Mouse (Mus musculus) bone marrow, adult 2 months (tissue): ENCODE measurements at regions not wholly inside any gene's neighbourhood (a gene's known extent, or its start where the extent isn't known, plus 50 kb on each side); places are given as distances from the start of the nearest gene placed in this dataset.

Experiments
- H3K27ac ChIP-seq: fragments of 200-500 bp; 2 replicates; pipeline ENCODE4 v1.5.1; 2012; ENCODE audit warnings: low read depth, mild to moderate bottlenecking, control low read depth, inconsistent platforms, low read length; ENCODE audit not compliant: control insufficient read depth, poor library complexity, insufficient read depth
- H3K4me1 ChIP-seq: fragments of 200-500 bp; 2 replicates; pipeline ENCODE4 v1.6.1; 2011; ENCODE audit warnings: low read length; ENCODE audit not compliant: control insufficient read depth, insufficient read depth
- H3K4me3 ChIP-seq: fragments of 200-500 bp; replicated peaks from 2 replicates; pipeline ENCODE3; 2011; ENCODE audit warnings: mild to moderate bottlenecking, low read depth, low read length, control low read depth; ENCODE audit not compliant: control insufficient read depth
- CTCF ChIP-seq: fragments of 200-500 bp; IDR thresholded peaks from 2 replicates; pipeline ENCODE4 v1.5.1; 2011; ENCODE audit warnings: low read length, control low read depth; ENCODE audit not compliant: control insufficient read depth, insufficient read depth
- POLR2A ChIP-seq: fragments of 200-500 bp; IDR thresholded peaks from 2 replicates; pipeline ENCODE4 v1.6.1; 2011; ENCODE audit warnings: low read depth, mild to moderate bottlenecking, control low read depth, low read length, borderline replicate concordance; ENCODE audit not compliant: control insufficient read depth
- WGBS: fragments of 180-500 bp; shearing (Covaris S2); methylation state at CpG from one replicate; pipeline ENCODE4 v1.1.7; 2018; 5-methylcytosine and 5-hydroxymethylcytosine counted together

- Histone ChIP-seq H3K27ac (no peak overlapping the region), H3K4me3 (no peak overlapping the region), H3K4me1 (no peaks in the 10 kb centered on the region)
- no peak for TF ChIP-seq CTCF
- no peak for TF ChIP-seq POLR2A
- WGBS: 87% methylated on average over 30 of the region's 30 CpGs
Measured at GRCm38 (mm10) chr3:51169150-51169925, 54.9 kb upstream of the Noct start.

GRCm38 (mm10) chr3:51170225-51170852 is 53.9 kb upstream of the Noct start:
- no peak overlapping the region for H3K27ac ChIP-seq
- TF ChIP-seq POLR2A (no peak), CTCF (peak; percentile 98)
- no peak overlapping the region for H3K4me3 ChIP-seq
- WGBS: 34% methylated on average over 19 of the region's 19 CpGs
- H3K4me1 ChIP-seq: no peaks in the 10 kb centered on the region
